8 mouse cellular contexts compared by ENCODE assay signal in genomic region chr19:17650831-17651502, GRCm38 (mm10).
A peak's percentile ranks its signal among the peaks of the same experiment; 100 is the strongest.
DNase-seq lines count a peak whose midpoint lies in the region; ATAC-seq lines count a peak whose summit lies in the region.
"Had no signal": no experiment of that assay in that cellular context is flagged by ENCODE, and none has a peak within 500 bp of the region (broad histone marks: within the 10 kb centered on the region; RNA-seq: fewer than 3 reads in every experiment).

No protein-coding gene starts in this region.

- H3K4me1 ChIP-seq in midbrain, embryonic 16.5 days (ENCODE audit: control insufficient read depth, insufficient read depth, low read length) = no peaks in the 10 kb centered on the region
- no peaks in the 10 kb centered on the region; the same call in 1 of the 2 replicates for H3K4me1 ChIP-seq in midbrain, embryonic 13.5 days (replicated peaks)
- peaks cover 13% of the 10 kb centered on the region for H3K4me1 ChIP-seq in hindbrain, embryonic 10.5 days (replicated peaks)

- H3K4me3 ChIP-seq in midbrain, embryonic 16.5 days (ENCODE audit: low read depth, low read length) = no peak overlapping the region
- no peak overlapping the region for H3K4me3 ChIP-seq in midbrain, embryonic 13.5 days (replicated peaks)
- H3K4me3 ChIP-seq in hindbrain, embryonic 10.5 days = no peak overlapping the region
- H3K4me3 ChIP-seq: myocyte had no signal

- H3K9me3 ChIP-seq in midbrain, embryonic 16.5 days (replicated peaks; ENCODE audit: control insufficient read depth, low read length, poor library complexity, severe bottlenecking) = no peaks in the 10 kb centered on the region
- no peaks in the 10 kb centered on the region for H3K9me3 ChIP-seq in midbrain, embryonic 13.5 days
- H3K9me3 ChIP-seq in hindbrain, embryonic 10.5 days = no peaks in the 10 kb centered on the region

- H3K27me3 ChIP-seq in midbrain, embryonic 16.5 days (ENCODE audit: control insufficient read depth, insufficient read depth, low read depth, low read length) = no peaks in the 10 kb centered on the region
- no peaks in the 10 kb centered on the region for H3K27me3 ChIP-seq in midbrain, embryonic 13.5 days
- no peaks in the 10 kb centered on the region for H3K27me3 ChIP-seq in hindbrain, embryonic 10.5 days (ENCODE audit: insufficient read depth, poor library complexity, severe bottlenecking)

- ATAC-seq in midbrain, embryonic 16.5 days = peak; percentile 56; the same call in 1 of the 2 replicates
- ATAC-seq in midbrain, embryonic 13.5 days = no peak

- WGBS in midbrain, embryonic 16.5 days = 58% methylated on average over 5 of the region's 5 CpGs
- WGBS in midbrain, embryonic 13.5 days = 62% methylated on average over 5 of the region's 5 CpGs
- WGBS in hindbrain, embryonic 10.5 days = 45% methylated on average over 5 of the region's 5 CpGs

- peak; percentile 41 for DNase-seq in hindbrain, embryonic 10.5 days (ENCODE audit: low spot score)
- DNase-seq in kidney, postnatal 4 days = peak; percentile 40 to 68
- no peak for DNase-seq in right cerebral cortex, adult 18-20 months
- no peak for DNase-seq in layer of hippocampus, adult 9-11 months
- no peak for DNase-seq in spleen, postnatal 36 days (ENCODE audit: low spot score in 2 of 2)

- no peak overlapping the region for H3K4me2 ChIP-seq in midbrain, embryonic 16.5 days (ENCODE audit: low read length)
- H3K4me2 ChIP-seq in midbrain, embryonic 13.5 days (replicated peaks) = no peak overlapping the region

- no peak overlapping the region for H3K27ac ChIP-seq in midbrain, embryonic 16.5 days (ENCODE audit: low read length)
- no peak overlapping the region for H3K27ac ChIP-seq in midbrain, embryonic 13.5 days
- H3K27ac ChIP-seq in hindbrain, embryonic 10.5 days = no peak overlapping the region

- H3K36me3 ChIP-seq in midbrain, embryonic 16.5 days (ENCODE audit: control insufficient read depth, insufficient read depth, low read length) = no peaks in the 10 kb centered on the region
- no peaks in the 10 kb centered on the region for H3K36me3 ChIP-seq in midbrain, embryonic 13.5 days
- no peaks in the 10 kb centered on the region for H3K36me3 ChIP-seq in hindbrain, embryonic 10.5 days

- no peak overlapping the region for H3K9ac ChIP-seq in midbrain, embryonic 16.5 days (ENCODE audit: low read depth, low read length)
- H3K9ac ChIP-seq in midbrain, embryonic 13.5 days (replicated peaks) = no peak overlapping the region

Comparison
In these comparisons a context has a peak if more than half of its experiments do, and no peak if none do; other contexts are left out.
1. DNase-seq: peak in hindbrain, embryonic 10.5 days (single experiment) and kidney, postnatal 4 days (2 of 2); none in right cerebral cortex, adult 18-20 months (single experiment), layer of hippocampus, adult 9-11 months (single experiment) and spleen, postnatal 36 days (0 of 2).